Mouse (Mus musculus) spleen, embryonic (tissue): ENCODE data around the gene Ankfn1.

Experiments
- CTCF ChIA-PET: fragments of 350-600 bp; sonication (Branson Sonifier 250); formaldehyde crosslinking; loops from one replicate; lab custom pipeline; 2022; lab: Charles Lee

Gene Ankfn1

GRCm38 (mm10) chr11:89465381-89465780, 312.1 kb downstream of the Ankfn1 start:
- CTCF ChIA-PET, result no interaction called here

- CTCF ChIA-PET, result no interaction called here
Observed at GRCm38 (mm10) chr11:89462216-89462615, 315.2 kb downstream of the Ankfn1 start.

- CTCF ChIA-PET, result no interaction called here
Observed at GRCm38 (mm10) chr11:89459437-89459836, 318.0 kb downstream of the Ankfn1 start.

GRCm38 (mm10) chr11:89455647-89456231, 321.7 kb downstream of the Ankfn1 start:
- CTCF ChIA-PET, result no interaction called here

GRCm38 (mm10) chr11:89454702-89455101, 322.8 kb downstream of the Ankfn1 start:
- CTCF ChIA-PET, result interaction anchor here (0.5 kb wide), 1 partner anchor 647 kb away, joined by 3 read pairs; no protein-coding TSS in a partner anchor

GRCm38 (mm10) chr11:89452862-89453261, 324.6 kb downstream of the Ankfn1 start:
- CTCF ChIA-PET, result no interaction called here

GRCm38 (mm10) chr11:89450406-89450805, 327.0 kb downstream of the Ankfn1 start:
- CTCF ChIA-PET, result no interaction called here

- CTCF ChIA-PET, result no interaction called here
Observed at GRCm38 (mm10) chr11:89448986-89449385, 328.5 kb downstream of the Ankfn1 start.

GRCm38 (mm10) chr11:89447477-89447876, 330.0 kb downstream of the Ankfn1 start:
- CTCF ChIA-PET, result no interaction called here

GRCm38 (mm10) chr11:89440566-89440965, 336.9 kb downstream of the Ankfn1 start:
- CTCF ChIA-PET, result no interaction called here

- CTCF ChIA-PET, result no interaction called here
Observed at GRCm38 (mm10) chr11:89424358-89424757, 353.1 kb downstream of the Ankfn1 start.

- CTCF ChIA-PET, result no interaction called here
Observed at GRCm38 (mm10) chr11:89422637-89423036, 354.8 kb downstream of the Ankfn1 start.

- CTCF ChIA-PET, result no interaction called here
Observed at GRCm38 (mm10) chr11:89420767-89421438, 356.6 kb downstream of the Ankfn1 start.

GRCm38 (mm10) chr11:89419863-89420262, 357.6 kb downstream of the Ankfn1 start:
- CTCF ChIA-PET, result no interaction called here

GRCm38 (mm10) chr11:89418644-89419043, 358.8 kb downstream of the Ankfn1 start:
- CTCF ChIA-PET, result no interaction called here

GRCm38 (mm10) chr11:89416769-89417168, 360.7 kb downstream of the Ankfn1 start:
- CTCF ChIA-PET, result no interaction called here

GRCm38 (mm10) chr11:89408774-89409173, 368.7 kb downstream of the Ankfn1 start:
- CTCF ChIA-PET, result no interaction called here

GRCm38 (mm10) chr11:89404489-89404888, 373.0 kb downstream of the Ankfn1 start:
- CTCF ChIA-PET, result no interaction called here

GRCm38 (mm10) chr11:89403436-89403835, 374.0 kb downstream of the Ankfn1 start:
- CTCF ChIA-PET, result no interaction called here

- CTCF ChIA-PET, result no interaction called here
Observed at GRCm38 (mm10) chr11:89388851-89389250, 388.6 kb downstream of the Ankfn1 start.

GRCm38 (mm10) chr11:89382634-89383009, 394.8 kb downstream of the Ankfn1 start:
- CTCF ChIA-PET, result no interaction called here

GRCm38 (mm10) chr11:89381782-89382633, 395.4 kb downstream of the Ankfn1 start:
- CTCF ChIA-PET, result no interaction called here

- CTCF ChIA-PET, result no interaction called here
Observed at GRCm38 (mm10) chr11:89370941-89371340, 406.5 kb downstream of the Ankfn1 start.
